Mouse (Mus musculus) embryonic facial prominence, embryonic 14.5 days (tissue): ENCODE measurements around the gene Zbtb20. TPM values are rescaled to one million over a fixed set of nuclear protein-coding genes. Genes with fewer than 3 reads are reported as not detected.

Experiments used
- ATAC-seq: fragments of 200-750 bp; cut with Nextera tagmentation; 2 replicates; pipeline ENCODE4 v1.8.0; 2017; ENCODE audit warnings: low read depth, moderate number of reproducible peaks, moderate TSS enrichment
- DNase-seq: peaks from one replicate; pipeline ENCODE4 v3.0.0-alpha.2; 2015; ENCODE audit warnings: low spot score
- H3K27ac ChIP-seq: fragments of 300-500 bp; sonication (generic); replicated peaks from 2 replicates; pipeline ENCODE4 v1.5.1; 2014; ENCODE audit warnings: low read depth, mild to moderate bottlenecking, low read length, moderate library complexity
- H3K27me3 ChIP-seq: fragments of 300-500 bp; sonication (generic); replicated peaks from 2 replicates; pipeline ENCODE4 v1.6.1; 2014; ENCODE audit warnings: low read length; ENCODE audit not compliant: control insufficient read depth, insufficient read depth
- H3K36me3 ChIP-seq: fragments of 300-500 bp; sonication (generic); 2 replicates; pipeline ENCODE4 v1.6.1; 2014; ENCODE audit warnings: low read length, mixed read lengths; ENCODE audit not compliant: control insufficient read depth, insufficient read depth
- H3K4me1 ChIP-seq: fragments of 300-500 bp; sonication (generic); 2 replicates; pipeline ENCODE4 v1.6.1; 2014; ENCODE audit warnings: antibody characterized with exemption, low read length; ENCODE audit not compliant: control insufficient read depth, insufficient read depth
- H3K4me2 ChIP-seq: fragments of 300-500 bp; sonication (generic); 2 replicates; pipeline ENCODE4 v1.6.1; 2014; ENCODE audit warnings: low read depth, mild to moderate bottlenecking, low read length, moderate library complexity, mixed read lengths
- H3K4me3 ChIP-seq: fragments of 300-500 bp; sonication (generic); 2 replicates; pipeline ENCODE4 v1.5.1; 2014; ENCODE audit warnings: low read depth, mild to moderate bottlenecking, low read length
- H3K9ac ChIP-seq: fragments of 300-500 bp; sonication (generic); 2 replicates; pipeline ENCODE4 v1.6.1; 2014; ENCODE audit warnings: low read depth, mild to moderate bottlenecking, low read length, moderate library complexity, mixed read lengths
- H3K9me3 ChIP-seq: fragments of 300-500 bp; sonication (generic); 2 replicates; pipeline ENCODE4 v1.6.1; 2016; ENCODE audit warnings: low read length; ENCODE audit not compliant: control insufficient read depth
- WGBS: fragments of 180-500 bp; shearing (Covaris S2); extraction: QIAGEN DNeasy Blood & Tissue Kit; methylation state at CpG from one replicate; pipeline ENCODE4 v1.1.7; 2014; 5-methylcytosine and 5-hydroxymethylcytosine counted together
- polyA plus RNA-seq: library from polyadenylated mRNA; unstranded; fragments of >200 nt; fragmentation: Nextera tagmentation; extraction: Ambion mirVana; gene quantifications from 2 replicates; pipeline ENCODE4 v1.2.1, GENCODE M21; 2014

The Zbtb20 gene
- polyA plus RNA-seq, 1 experiment from 2014 or later: 20.6 TPM

DNA sequence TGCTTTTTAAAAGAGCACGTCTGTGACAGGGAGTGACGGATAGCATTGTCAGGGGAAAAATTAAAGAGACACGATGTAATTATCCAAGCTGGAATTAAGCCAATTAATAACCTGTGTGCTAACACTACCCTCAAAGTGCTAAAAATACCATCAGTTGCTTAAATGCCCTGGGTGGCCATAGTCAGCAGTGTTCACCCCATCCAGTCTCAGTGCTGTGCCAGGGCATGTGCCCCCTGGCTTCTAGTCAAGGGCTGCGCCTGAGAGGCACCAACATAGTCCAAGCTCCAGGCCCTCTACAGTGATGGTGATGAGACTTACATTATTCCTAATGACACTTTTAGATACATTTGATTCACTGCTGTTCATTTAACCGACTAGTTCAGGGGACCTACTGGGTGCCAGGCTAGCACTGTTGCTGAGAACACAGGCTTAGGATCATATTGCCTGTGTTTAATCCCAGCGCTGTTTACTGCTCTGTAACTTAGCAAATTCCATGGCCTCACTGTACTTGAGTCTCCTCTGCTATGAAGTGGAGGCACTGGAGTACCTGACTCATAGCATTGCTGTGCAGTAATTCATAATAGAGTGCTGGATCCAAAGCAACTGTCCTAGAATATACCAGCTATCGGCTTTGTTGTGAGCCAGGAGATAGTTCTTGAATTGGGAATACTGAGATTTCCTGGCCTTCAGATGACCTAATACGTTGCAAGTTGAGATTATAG, 624.6 kb downstream of the Zbtb20 start:
- Histone ChIP-seq H3K9ac (no peak overlapping the region), H3K27me3 (no peaks in the 10 kb centered on the region), H3K27ac (no peak overlapping the region), H3K4me1 (peaks cover 7% of the 10 kb centered on the region; the same call in 1 of the 2 replicates), H3K9me3 (no peaks in the 10 kb centered on the region), H3K4me3 (no peak overlapping the region), H3K36me3 (no peaks in the 10 kb centered on the region), H3K4me2 (no peak overlapping the region)
- DNase-seq (no peak), ATAC-seq (no peak)
- 83% methylated on average over 8 of the region's 8 CpGs for WGBS

- ATAC-seq: no peak
- Histone ChIP-seq H3K4me2 (no peak overlapping the region), H3K27me3 (no peaks in the 10 kb centered on the region), H3K9ac (no peak overlapping the region), H3K36me3 (no peaks in the 10 kb centered on the region), H3K27ac (no peak overlapping the region), H3K4me1 (peaks cover 14% of the 10 kb centered on the region), H3K4me3 (no peak overlapping the region), H3K9me3 (no peaks in the 10 kb centered on the region)
- 63% methylated on average over 4 of the region's 4 CpGs for WGBS
- no peak for DNase-seq
Measured at GRCm38 (mm10) chr16:43501284-43501683, 625.6 kb downstream of the Zbtb20 start.

- Histone ChIP-seq H3K4me1 (peaks cover 16% of the 10 kb centered on the region), H3K4me2 (peak overlapping the region; percentile 71), H3K9ac (peak overlapping the region; percentile 56), H3K27ac (no peak overlapping the region; the same call in 1 of the 2 replicates), H3K4me3 (peak overlapping the region; percentile 37), H3K36me3 (no peaks in the 10 kb centered on the region), H3K27me3 (no peaks in the 10 kb centered on the region), H3K9me3 (no peaks in the 10 kb centered on the region)
- WGBS: 52% methylated on average over 12 of the region's 12 CpGs
- DNase-seq (no peak), ATAC-seq (no peak)
Measured at GRCm38 (mm10) chr16:43502339-43503009, 626.8 kb downstream of the Zbtb20 start.

DNA sequence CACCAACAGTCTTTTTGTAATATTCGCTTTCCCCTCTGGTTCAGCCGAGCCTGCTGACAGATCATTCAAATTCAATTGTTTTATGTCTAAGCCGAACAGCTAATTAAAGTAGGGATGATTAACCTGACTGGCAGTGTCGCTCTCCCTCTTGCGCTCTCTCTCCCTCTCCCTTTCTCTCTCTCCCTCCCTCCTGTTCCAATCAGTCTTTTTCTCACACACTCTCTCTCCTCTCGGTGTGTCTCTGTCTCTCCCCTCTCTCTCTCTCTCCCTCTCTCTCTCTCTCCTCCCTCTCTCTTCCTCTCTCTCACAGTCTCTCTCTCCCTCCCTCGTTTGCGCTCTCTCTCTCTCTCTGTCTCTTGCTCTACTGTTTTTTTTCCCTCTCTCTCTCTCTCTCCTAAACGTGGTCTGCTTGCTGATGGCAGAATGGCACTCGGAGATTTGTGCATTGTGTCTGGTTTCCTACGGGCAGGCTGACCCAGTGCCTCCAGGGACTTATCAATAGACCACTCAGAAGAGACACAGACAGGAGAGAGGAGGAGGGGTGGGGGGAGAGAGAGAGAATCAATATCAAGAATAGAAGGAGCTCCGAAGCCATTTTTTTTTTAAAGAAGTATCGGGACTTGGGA, 627.4 kb downstream of the Zbtb20 start:
- peak overlapping the region; percentile 56 for H3K9ac ChIP-seq
- H3K4me1 ChIP-seq: peaks cover 16% of the 10 kb centered on the region
- ATAC-seq: peak; percentile 59; the same call in 1 of the 2 replicates
- H3K27me3 ChIP-seq: no peaks in the 10 kb centered on the region
- H3K9me3 ChIP-seq: no peaks in the 10 kb centered on the region
- DNase-seq: peak; percentile 47
- peak overlapping the region; percentile 3; the same call in 1 of the 2 replicates for H3K27ac ChIP-seq
- H3K4me3 ChIP-seq: peak overlapping the region; percentile 37
- peak overlapping the region; percentile 71 for H3K4me2 ChIP-seq
- 5% methylated on average over 13 of the region's 13 CpGs for WGBS
- H3K36me3 ChIP-seq: no peaks in the 10 kb centered on the region

- Histone ChIP-seq H3K4me2 (peak overlapping the region; percentile 71), H3K9ac (peak overlapping the region; percentile 56), H3K27me3 (no peaks in the 10 kb centered on the region), H3K4me3 (peak overlapping the region; percentile 37), H3K36me3 (no peaks in the 10 kb centered on the region), H3K27ac (peak overlapping the region; percentile 3; the same call in 1 of the 2 replicates), H3K9me3 (no peaks in the 10 kb centered on the region), H3K4me1 (peaks cover 16% of the 10 kb centered on the region)
- 2% methylated on average over 5 of the region's 5 CpGs for WGBS
- DNase-seq (no peak), ATAC-seq (no peak; the same call in 1 of the 2 replicates)
Measured at GRCm38 (mm10) chr16:43503636-43504010, 627.9 kb downstream of the Zbtb20 start.

DNA sequence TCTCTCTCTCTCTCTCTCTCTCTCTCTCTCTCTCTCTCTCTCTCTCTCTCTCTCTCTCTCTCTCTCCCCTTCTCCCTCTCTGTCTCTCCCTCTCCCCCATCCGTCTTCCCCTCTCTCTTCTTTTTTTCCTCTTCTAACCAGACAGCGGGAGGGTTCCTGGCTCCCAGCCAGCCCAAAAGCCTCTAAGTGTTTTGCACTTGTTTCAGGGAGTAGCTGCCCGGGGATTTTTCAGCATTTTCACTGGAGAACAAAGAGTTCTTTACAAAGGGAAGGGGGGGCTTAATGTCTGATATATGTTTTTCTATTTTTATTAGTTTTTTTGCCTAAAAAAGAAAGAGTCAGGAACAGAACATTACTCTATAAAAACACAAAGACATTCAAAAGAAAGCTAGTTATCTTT, 628.5 kb downstream of the Zbtb20 start:
- H3K4me3 ChIP-seq: peak overlapping the region; percentile 37
- peak overlapping the region; percentile 56 for H3K9ac ChIP-seq
- H3K4me1 ChIP-seq: peaks cover 16% of the 10 kb centered on the region
- 0 out of 2 replicates have a peak overlapping the region, but pooled peaks have one; percentile 3 for H3K27ac ChIP-seq
- H3K36me3 ChIP-seq: no peaks in the 10 kb centered on the region
- DNase-seq (peak; percentile 93), ATAC-seq (no peak; the same call in 1 of the 2 replicates)
- no peaks in the 10 kb centered on the region for H3K27me3 ChIP-seq
- H3K9me3 ChIP-seq: no peaks in the 10 kb centered on the region
- under 1% methylated on average over 3 of the region's 3 CpGs for WGBS
- peak overlapping the region; percentile 71 for H3K4me2 ChIP-seq

DNA sequence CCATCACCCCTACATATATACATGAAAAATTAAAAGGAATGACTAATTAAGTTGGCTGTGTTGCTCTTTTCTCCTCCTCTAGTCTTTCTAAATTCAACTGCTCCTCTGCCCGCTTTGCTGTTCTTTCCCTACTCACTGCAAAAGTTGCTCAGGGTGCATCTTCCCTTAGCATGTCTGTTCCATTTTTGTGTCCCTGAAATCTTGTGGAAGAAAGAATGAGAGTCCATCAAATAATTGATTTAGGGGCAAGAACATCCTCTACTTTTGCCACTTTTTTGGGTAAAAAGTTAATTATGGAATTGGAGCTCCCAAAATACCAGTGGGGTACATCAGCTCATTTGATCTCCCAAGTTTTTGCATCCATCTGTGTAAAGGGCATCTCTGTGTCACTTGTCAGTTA, 628.9 kb downstream of the Zbtb20 start:
- Histone ChIP-seq H3K4me1 (peaks cover 16% of the 10 kb centered on the region), H3K27ac (no peak overlapping the region), H3K9me3 (no peaks in the 10 kb centered on the region), H3K4me3 (peak overlapping the region; percentile 37), H3K36me3 (no peaks in the 10 kb centered on the region), H3K27me3 (no peaks in the 10 kb centered on the region), H3K9ac (peak overlapping the region; percentile 15; the same call in 1 of the 2 replicates), H3K4me2 (peak overlapping the region; percentile 71)
- no peak for ATAC-seq
- WGBS: 62% methylated on average over 1 of the region's 1 CpGs
- no peak for DNase-seq

GRCm38 (mm10) chr16:43505314-43505950, 629.8 kb downstream of the Zbtb20 start:
- no peak for DNase-seq
- ATAC-seq: no peak
- H3K27ac ChIP-seq: peak overlapping the region; percentile 78
- no peak overlapping the region for H3K9ac ChIP-seq
- H3K9me3 ChIP-seq: no peaks in the 10 kb centered on the region
- H3K36me3 ChIP-seq: no peaks in the 10 kb centered on the region
- 42% methylated on average over 9 of the region's 9 CpGs for WGBS
- peak overlapping the region; percentile 49; the same call in 1 of the 2 replicates for H3K4me2 ChIP-seq
- H3K4me1 ChIP-seq: peaks cover 16% of the 10 kb centered on the region
- H3K27me3 ChIP-seq: no peaks in the 10 kb centered on the region
- no peak overlapping the region for H3K4me3 ChIP-seq
